Mouse (Mus musculus): ENCODE data around the gene Snap47. TPM values are rescaled to one million over a fixed set of nuclear protein-coding genes. Genes with fewer than 3 reads are reported as not detected.

Snap47 gene
- total RNA-seq, 2 experiments from 2014 or later, result 4.8 to 6.0 TPM

- no peak for ATAC-seq (replicated peaks; ENCODE audit: poor library complexity, severe bottlenecking)
Observed at GRCm38 (mm10) chr11:59423010-59423588, 27.9 kb downstream of the Snap47 start.

GRCm38 (mm10) chr11:59421967-59422366 is 29.0 kb downstream of the Snap47 start:
- ATAC-seq (replicated peaks; ENCODE audit: poor library complexity, severe bottlenecking), result peak; percentile 34

- ATAC-seq (replicated peaks; ENCODE audit: poor library complexity, severe bottlenecking), result peak; percentile 60
Observed at GRCm38 (mm10) chr11:59421436-59421835, 29.6 kb downstream of the Snap47 start.

- peak; percentile 81 for ATAC-seq (replicated peaks; ENCODE audit: poor library complexity, severe bottlenecking)
Observed at GRCm38 (mm10) chr11:59418708-59419107, 32.3 kb downstream of the Snap47 start.

GRCm38 (mm10) chr11:59412999-59413863 is 37.8 kb downstream of the Snap47 start:
- no peak for ATAC-seq (replicated peaks; ENCODE audit: poor library complexity, severe bottlenecking)

GRCm38 (mm10) chr11:59412058-59412457 is 38.9 kb downstream of the Snap47 start:
- no peak for ATAC-seq (replicated peaks; ENCODE audit: poor library complexity, severe bottlenecking)

- no peak for ATAC-seq (replicated peaks; ENCODE audit: poor library complexity, severe bottlenecking)
Observed at GRCm38 (mm10) chr11:59410851-59411250, 40.1 kb downstream of the Snap47 start.

- no peak for ATAC-seq (replicated peaks; ENCODE audit: poor library complexity, severe bottlenecking)
Observed at GRCm38 (mm10) chr11:59405761-59406160, 45.2 kb downstream of the Snap47 start.

GRCm38 (mm10) chr11:59400876-59401275 is 50.1 kb downstream of the Snap47 start:
- no peak for ATAC-seq (replicated peaks; ENCODE audit: poor library complexity, severe bottlenecking)

GRCm38 (mm10) chr11:59399830-59400229 is 51.2 kb downstream of the Snap47 start:
- no peak for ATAC-seq (replicated peaks; ENCODE audit: poor library complexity, severe bottlenecking)

- peak; percentile 73 for ATAC-seq (replicated peaks; ENCODE audit: poor library complexity, severe bottlenecking)
Observed at GRCm38 (mm10) chr11:59397536-59398371, 53.2 kb downstream of the Snap47 start.

- ATAC-seq (replicated peaks; ENCODE audit: poor library complexity, severe bottlenecking), result no peak
Observed at GRCm38 (mm10) chr11:59394451-59394850, 56.5 kb downstream of the Snap47 start.

GRCm38 (mm10) chr11:59393591-59393990 is 57.4 kb downstream of the Snap47 start:
- no peak for ATAC-seq (replicated peaks; ENCODE audit: poor library complexity, severe bottlenecking)

- peak; percentile 61 for ATAC-seq (replicated peaks; ENCODE audit: poor library complexity, severe bottlenecking)
Observed at GRCm38 (mm10) chr11:59392300-59392699, 58.7 kb downstream of the Snap47 start.

GRCm38 (mm10) chr11:59390470-59390869 is 60.5 kb downstream of the Snap47 start:
- no peak for ATAC-seq (replicated peaks; ENCODE audit: poor library complexity, severe bottlenecking)

GRCm38 (mm10) chr11:59389617-59390016 is 61.4 kb downstream of the Snap47 start:
- ATAC-seq (replicated peaks; ENCODE audit: poor library complexity, severe bottlenecking), result no peak

GRCm38 (mm10) chr11:59388806-59389205 is 62.2 kb downstream of the Snap47 start:
- ATAC-seq (replicated peaks; ENCODE audit: poor library complexity, severe bottlenecking), result no peak

GRCm38 (mm10) chr11:59387471-59387870 is 63.5 kb downstream of the Snap47 start:
- no peak for ATAC-seq (replicated peaks; ENCODE audit: poor library complexity, severe bottlenecking)

GRCm38 (mm10) chr11:59385123-59385522 is 65.9 kb downstream of the Snap47 start:
- ATAC-seq (replicated peaks; ENCODE audit: poor library complexity, severe bottlenecking), result no peak

- ATAC-seq (replicated peaks; ENCODE audit: poor library complexity, severe bottlenecking), result peak; percentile 22
Observed at GRCm38 (mm10) chr11:59384441-59384959, 66.5 kb downstream of the Snap47 start.

- ATAC-seq (replicated peaks; ENCODE audit: poor library complexity, severe bottlenecking), result no peak
Observed at GRCm38 (mm10) chr11:59379547-59379946, 71.4 kb downstream of the Snap47 start.
